Mouse (Mus musculus) heart, adult 2 months (tissue): ENCODE data around the gene Grk5. TPM values are rescaled to one million over a fixed set of nuclear protein-coding genes. Genes with fewer than 3 reads are reported as not detected.

ENCODE experiments used
- DNase-seq, 2 experiments: peaks; one replicate each; pipeline ENCODE4 v3.0.0; 2021
- H3K27ac ChIP-seq: fragments of 200-600 bp; 2 replicates; pipeline ENCODE4 v1.8.1; 2022
- H3K27me3 ChIP-seq: fragments of 200-500 bp; 2 replicates; pipeline ENCODE4 v1.6.1; 2012; ENCODE audit warnings: mild to moderate bottlenecking, low read length, inconsistent platforms, mixed read lengths; ENCODE audit not compliant: control insufficient read depth, insufficient read depth
- H3K36me3 ChIP-seq: fragments of 200-500 bp; 2 replicates; pipeline ENCODE4 v1.6.1; 2012; ENCODE audit warnings: low read length, inconsistent platforms; ENCODE audit not compliant: control insufficient read depth, insufficient read depth
- H3K4me1 ChIP-seq: fragments of 200-500 bp; 2 replicates; pipeline ENCODE4 v1.6.1; 2011; ENCODE audit warnings: low read length; ENCODE audit not compliant: control insufficient read depth, insufficient read depth
- H3K4me3 ChIP-seq: fragments of 200-600 bp; 2 replicates; pipeline ENCODE4 v1.8.1; 2022
- H3K79me2 ChIP-seq: fragments of 200-500 bp; replicated peaks from 2 replicates; pipeline ENCODE4 v1.6.1; 2012; ENCODE audit warnings: mild to moderate bottlenecking, inconsistent platforms, low read length, moderate library complexity, mixed read lengths; ENCODE audit not compliant: control insufficient read depth, insufficient read depth
- H3K9ac ChIP-seq: fragments of 200-500 bp; 2 replicates; pipeline ENCODE4 v1.6.1; 2012; ENCODE audit warnings: low read depth, mild to moderate bottlenecking, control low read depth, inconsistent platforms, low read length, mixed read lengths
- CTCF ChIP-seq: fragments of 200-600 bp; IDR thresholded peaks from 2 replicates; pipeline ENCODE4 v1.8.1; 2022; ENCODE audit warnings: antibody characterized with exemption, mild to moderate bottlenecking, moderate library complexity
- EP300 ChIP-seq: fragments of 200-500 bp; IDR thresholded peaks from 2 replicates; pipeline ENCODE4 v1.6.1; 2011; ENCODE audit warnings: low read depth, low read length, control low read depth; ENCODE audit not compliant: insufficient read depth
- POLR2A ChIP-seq: fragments of 200-500 bp; IDR thresholded peaks from 2 replicates; pipeline ENCODE4 v1.6.1; 2011; ENCODE audit warnings: mild to moderate bottlenecking, low read depth, low read length, control low read depth; ENCODE audit not compliant: insufficient read depth
- WGBS: fragments of 180-500 bp; shearing (Covaris S2); methylation state at CpG from one replicate; pipeline ENCODE4 v1.1.7; 2018; 5-methylcytosine and 5-hydroxymethylcytosine counted together
- intact Hi-C: fragments of 180-260 bp; cut with DNase I; formaldehyde crosslinking; loops from one replicate; pipeline ENCODE4 v1.15.1; 2025
- polyA plus RNA-seq: library from polyadenylated mRNA; depleted of rRNA; stranded (reverse); fragments of >200 nt; gene quantifications from 2 replicates; pipeline ENCODE4 v1.2.3, GENCODE M21; 2012
- total RNA-seq, 2 experiments: library from RNA; stranded (reverse); gene quantifications; 2 replicates each; pipeline ENCODE4 v1.2.3; 2021

The Grk5 gene
- total and polyA plus RNA-seq, 3 experiments, result 4.1 to 32.4 (median 25.1) TPM

GRCm38 (mm10) chr19:61057581-61057980, 168.0 kb downstream of the Grk5 start:
- no peak overlapping the region for H3K9ac ChIP-seq
- no peak overlapping the region for H3K4me3 ChIP-seq
- H3K27ac ChIP-seq, result peak overlapping the region; percentile 31
- H3K4me1 ChIP-seq, result peaks cover 11% of the 10 kb centered on the region
- peaks cover 10% of the 10 kb centered on the region for H3K36me3 ChIP-seq
- intact Hi-C loops, result loop anchor here (5.0 kb wide), 1 partner anchor 105 kb away; no protein-coding TSS in a partner anchor
- H3K79me2 ChIP-seq, result no peaks in the 10 kb centered on the region; the same call in 1 of the 2 replicates
- peak; percentile 28 to 34 for DNase-seq
- H3K27me3 ChIP-seq, result no peaks in the 10 kb centered on the region
- TF ChIP-seq EP300 (no peak), CTCF (no peak), POLR2A (no peak)
- 42% methylated on average over 3 of the region's 3 CpGs for WGBS

DNA sequence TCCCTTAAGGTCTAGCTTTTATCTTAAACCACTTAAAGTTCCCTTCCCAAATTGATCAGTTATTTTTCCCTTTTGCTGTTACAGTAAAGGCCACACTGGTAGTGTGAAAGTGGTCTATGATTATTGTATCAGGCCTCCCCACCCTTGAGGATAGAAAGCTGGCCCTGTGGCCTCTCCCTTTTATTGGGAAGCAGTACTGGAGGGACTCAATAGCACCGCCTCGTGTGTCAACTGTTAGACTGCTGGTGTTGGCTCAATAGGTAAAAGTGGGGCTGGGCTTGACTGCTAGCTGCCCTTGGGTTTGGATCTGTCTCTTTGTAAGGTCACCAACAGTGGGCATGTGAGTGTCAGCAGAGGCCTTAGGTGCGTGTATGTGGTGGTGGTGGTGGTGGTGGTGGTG, 174.8 kb downstream of the Grk5 start:
- Histone ChIP-seq H3K4me1 (peaks cover 8% of the 10 kb centered on the region), H3K36me3 (peaks cover 12% of the 10 kb centered on the region), H3K4me3 (no peak overlapping the region), H3K27ac (no peak overlapping the region), H3K79me2 (0 out of 2 replicates have a peak, but pooled peaks cover 1% of the 10 kb centered on the region), H3K9ac (no peak overlapping the region), H3K27me3 (no peaks in the 10 kb centered on the region)
- 95% methylated on average over 3 of the region's 3 CpGs for WGBS
- TF ChIP-seq EP300 (no peak), CTCF (peak; percentile 56), POLR2A (no peak)
- intact Hi-C loops, result loop anchor here (2.0 kb wide), 1 partner anchor 16 kb away; no protein-coding TSS in a partner anchor
- DNase-seq, result no peak

DNA sequence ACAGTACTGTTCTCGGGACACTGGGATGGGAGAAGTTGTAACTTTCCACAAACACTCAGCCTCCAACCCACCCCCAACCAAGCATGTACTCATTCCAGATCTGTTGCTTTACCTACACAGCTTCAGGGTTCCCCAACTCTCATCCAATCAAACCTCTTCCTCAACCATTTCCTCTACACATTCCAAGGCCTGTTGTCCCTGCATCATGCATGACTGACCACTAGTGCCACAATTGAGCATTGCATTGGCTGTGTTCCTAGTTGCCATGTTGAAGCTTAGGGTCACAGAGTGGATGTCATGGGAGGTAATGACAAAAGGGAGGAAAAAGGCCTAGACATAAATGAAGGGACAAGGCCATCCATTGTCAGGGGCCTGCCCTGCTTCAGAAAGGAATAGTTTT, 175.5 kb downstream of the Grk5 start:
- intact Hi-C loops, result loop anchor here (2.0 kb wide), 1 partner anchor 16 kb away; no protein-coding TSS in a partner anchor
- H3K36me3 ChIP-seq, result peaks cover 12% of the 10 kb centered on the region
- H3K4me1 ChIP-seq, result peaks cover 5% of the 10 kb centered on the region
- H3K9ac ChIP-seq, result no peak overlapping the region
- 61% methylated on average over 1 of the region's 1 CpGs for WGBS
- no peak for DNase-seq
- no peak for TF ChIP-seq POLR2A
- TF ChIP-seq CTCF, result peak; percentile 55
- no peak overlapping the region for H3K27ac ChIP-seq
- 0 out of 2 replicates have a peak, but pooled peaks cover 1% of the 10 kb centered on the region for H3K79me2 ChIP-seq
- no peak overlapping the region for H3K4me3 ChIP-seq
- no peaks in the 10 kb centered on the region for H3K27me3 ChIP-seq

DNA sequence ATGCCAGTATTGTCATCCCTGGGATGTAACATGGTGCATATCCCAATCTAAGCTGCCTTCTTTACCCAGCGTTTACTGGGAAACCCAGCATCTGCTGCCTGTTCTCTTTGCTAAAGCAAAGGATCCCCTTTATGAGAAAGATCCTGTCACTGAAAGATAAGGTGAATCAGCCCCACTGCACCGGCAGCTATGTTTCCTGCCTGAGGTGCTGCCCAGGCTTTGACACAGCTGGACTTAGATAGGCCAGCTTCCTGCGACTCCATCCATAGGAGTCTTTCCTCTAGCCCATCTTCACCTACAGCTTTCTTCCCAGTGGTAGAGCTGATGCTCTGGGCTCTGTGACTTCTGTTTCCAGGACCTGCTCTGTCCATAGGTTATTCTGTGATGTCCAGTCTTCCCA, 189.1 kb downstream of the Grk5 start:
- peaks cover 2% of the 10 kb centered on the region; the same call in 1 of the 2 replicates for H3K4me1 ChIP-seq
- 58% methylated on average over 3 of the region's 3 CpGs for WGBS
- DNase-seq, result no peak
- H3K27ac ChIP-seq, result no peak overlapping the region
- H3K27me3 ChIP-seq, result no peaks in the 10 kb centered on the region
- H3K9ac ChIP-seq, result no peak overlapping the region
- intact Hi-C loops, result no loop called here
- TF ChIP-seq EP300, result no peak
- TF ChIP-seq CTCF, result no peak
- no peak for TF ChIP-seq POLR2A
- H3K79me2 ChIP-seq, result no peaks in the 10 kb centered on the region
- no peak overlapping the region for H3K4me3 ChIP-seq
- no peaks in the 10 kb centered on the region for H3K36me3 ChIP-seq

- DNase-seq, result no peak
- Histone ChIP-seq H3K27ac (no peak overlapping the region), H3K27me3 (no peaks in the 10 kb centered on the region), H3K36me3 (no peaks in the 10 kb centered on the region), H3K9ac (no peak overlapping the region), H3K4me3 (no peak overlapping the region), H3K4me1 (peaks cover 2% of the 10 kb centered on the region; the same call in 1 of the 2 replicates), H3K79me2 (no peaks in the 10 kb centered on the region)
- intact Hi-C loops, result loop anchor here (2.0 kb wide), 1 partner anchor 15 kb away; no protein-coding TSS in a partner anchor
- WGBS, result 79% methylated on average over 5 of the region's 5 CpGs
- TF ChIP-seq EP300 (no peak), POLR2A (no peak), CTCF (no peak)
Measured at GRCm38 (mm10) chr19:61080251-61080749, 190.8 kb downstream of the Grk5 start.

DNA sequence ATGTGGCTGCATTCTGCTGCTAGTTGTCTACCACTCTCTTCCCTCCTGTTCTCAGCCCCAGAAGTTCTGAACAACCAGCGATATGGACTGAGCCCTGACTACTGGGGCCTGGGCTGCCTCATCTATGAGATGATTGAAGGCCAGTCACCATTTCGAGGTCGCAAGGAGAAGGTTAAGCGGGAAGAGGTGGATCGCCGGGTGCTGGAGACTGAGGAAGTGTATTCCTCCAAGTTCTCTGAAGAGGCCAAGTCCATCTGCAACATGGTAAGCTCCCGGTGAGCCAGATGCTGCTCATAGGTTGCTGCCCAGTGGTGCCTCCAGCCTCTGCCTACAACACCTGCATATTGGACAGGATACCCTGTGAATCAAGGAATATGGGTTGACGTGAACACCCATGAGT, 193.5 kb downstream of the Grk5 start:
- no peaks in the 10 kb centered on the region for H3K27me3 ChIP-seq
- no peak overlapping the region for H3K27ac ChIP-seq
- 93% methylated on average over 8 of the region's 8 CpGs for WGBS
- peaks cover 2% of the 10 kb centered on the region; the same call in 1 of the 2 replicates for H3K4me1 ChIP-seq
- intact Hi-C loops, result no loop called here
- H3K36me3 ChIP-seq, result no peaks in the 10 kb centered on the region
- no peak for DNase-seq
- no peak overlapping the region for H3K4me3 ChIP-seq
- H3K9ac ChIP-seq, result no peak overlapping the region
- no peak for TF ChIP-seq EP300
- no peak for TF ChIP-seq CTCF
- TF ChIP-seq POLR2A, result no peak
- H3K79me2 ChIP-seq, result no peaks in the 10 kb centered on the region
